Mouse (Mus musculus): ENCODE data around the gene Rbfox1.

- TF ChIP-seq POLR2A (IDR thresholded peaks at IDR 0.05; ENCODE audit: borderline replicate concordance, extremely low read depth, insufficient read depth, insufficient read length, poor library complexity, severe bottlenecking) (no peak), CTCF (IDR thresholded peaks at IDR 0.05; ENCODE audit: borderline replicate concordance, extremely low read depth, insufficient read depth, insufficient read length) (no peak)
Measured at GRCm38 (mm10) chr16:7052408-7052807, 1167.3 kb downstream of the Rbfox1 start.

Measured in brain, embryonic 14.5 days (tissue).